Mouse (Mus musculus) urinary bladder, postnatal 10 days (tissue): ENCODE results near the gene 1700056E22Rik.

Source experiments
- DNase-seq: peaks from one replicate; pipeline ENCODE4 v3.0.0; 2022; ENCODE audit warnings: low spot score

Gene 1700056E22Rik

GRCm38 (mm10) chr1:184051286-184051685, 17.2 kb upstream of the 1700056E22Rik start:
- DNase-seq: no peak

- no peak for DNase-seq
Observed at GRCm38 (mm10) chr1:184048675-184049418, 14.7 kb upstream of the 1700056E22Rik start.

GRCm38 (mm10) chr1:184047818-184048217, 13.7 kb upstream of the 1700056E22Rik start:
- DNase-seq: no peak

GRCm38 (mm10) chr1:184046070-184046677, 12.1 kb upstream of the 1700056E22Rik start:
- no peak for DNase-seq

- DNase-seq: no peak
Observed at GRCm38 (mm10) chr1:184043391-184043790, 9.3 kb upstream of the 1700056E22Rik start.

GRCm38 (mm10) chr1:184042745-184043144, 8.6 kb upstream of the 1700056E22Rik start:
- DNase-seq: no peak

GRCm38 (mm10) chr1:184041778-184042573, 7.9 kb upstream of the 1700056E22Rik start:
- no peak for DNase-seq

GRCm38 (mm10) chr1:184040906-184041305, 6.8 kb upstream of the 1700056E22Rik start:
- DNase-seq: no peak

GRCm38 (mm10) chr1:184040181-184040580, 6.1 kb upstream of the 1700056E22Rik start:
- DNase-seq: no peak

- no peak for DNase-seq
Observed at GRCm38 (mm10) chr1:184039301-184039700, 5.2 kb upstream of the 1700056E22Rik start.

- no peak for DNase-seq
Observed at GRCm38 (mm10) chr1:184037802-184038201, 3.7 kb upstream of the 1700056E22Rik start.

- DNase-seq: no peak
Observed at GRCm38 (mm10) chr1:184035346-184035903, 1.3 kb upstream of the 1700056E22Rik start.

- no peak for DNase-seq
Observed at GRCm38 (mm10) chr1:184034741-184035181, 660 bp upstream of the 1700056E22Rik start.

- peak; percentile 43 for DNase-seq
Observed at GRCm38 (mm10) chr1:184033390-184034010, 601 bp downstream of the 1700056E22Rik start.

- DNase-seq: no peak
Observed at GRCm38 (mm10) chr1:184032682-184033389, 1.3 kb downstream of the 1700056E22Rik start.

- DNase-seq: no peak
Observed at GRCm38 (mm10) chr1:184030070-184030802, 3.9 kb downstream of the 1700056E22Rik start.

- DNase-seq: no peak
Observed at GRCm38 (mm10) chr1:184027039-184027438, 7.1 kb downstream of the 1700056E22Rik start.

- DNase-seq: no peak
Observed at GRCm38 (mm10) chr1:184025079-184025478, 9.0 kb downstream of the 1700056E22Rik start.

GRCm38 (mm10) chr1:184024631-184025030, 9.5 kb downstream of the 1700056E22Rik start:
- DNase-seq: no peak

- DNase-seq: no peak
Observed at GRCm38 (mm10) chr1:184023971-184024370, 10.1 kb downstream of the 1700056E22Rik start.

- DNase-seq: no peak
Observed at GRCm38 (mm10) chr1:184019722-184020107, 14.4 kb downstream of the 1700056E22Rik start.
